Mouse (Mus musculus) layer of hippocampus, postnatal 14 days (tissue): ENCODE measurements around the gene Prkg1. TPM values are rescaled to one million over a fixed set of nuclear protein-coding genes. Genes with fewer than 3 reads are reported as not detected.

Experiments
- DNase-seq, 2 experiments: peaks; one replicate each; pipeline ENCODE4 v3.0.0; 2021 to 2022; ENCODE audit warnings: low spot score in 2 of 2, mixed read lengths in 1 of 2
- total RNA-seq, 2 experiments: library from RNA; stranded (reverse); gene quantifications; 2 replicates each; pipeline ENCODE4 v1.2.3; 2021

The Prkg1 gene
- total RNA-seq, 2 experiments from 2014 or later, result 21.9 to 23.4 TPM

DNA sequence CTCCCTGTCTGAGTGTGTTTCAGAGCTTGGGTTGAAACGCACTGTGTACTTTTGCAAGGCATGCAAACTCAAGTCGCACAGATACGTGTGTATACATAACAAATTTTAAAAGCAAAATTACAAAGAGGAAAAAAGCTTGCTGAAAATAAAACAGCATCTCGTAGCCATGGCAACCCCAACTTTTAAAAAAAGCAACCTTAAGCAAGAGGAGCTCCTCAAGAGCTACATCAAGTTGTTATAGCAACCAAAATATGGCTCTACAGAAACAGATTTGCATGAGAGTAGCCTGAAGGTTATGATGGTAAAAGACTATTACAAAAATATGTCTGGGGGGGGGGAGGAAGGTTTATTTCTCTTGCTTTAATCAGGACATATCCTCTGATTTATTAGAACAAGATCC is 584.1 kb downstream of the Prkg1 start:
- DNase-seq, result peak in 1 of 2 experiments; percentile 44

DNA sequence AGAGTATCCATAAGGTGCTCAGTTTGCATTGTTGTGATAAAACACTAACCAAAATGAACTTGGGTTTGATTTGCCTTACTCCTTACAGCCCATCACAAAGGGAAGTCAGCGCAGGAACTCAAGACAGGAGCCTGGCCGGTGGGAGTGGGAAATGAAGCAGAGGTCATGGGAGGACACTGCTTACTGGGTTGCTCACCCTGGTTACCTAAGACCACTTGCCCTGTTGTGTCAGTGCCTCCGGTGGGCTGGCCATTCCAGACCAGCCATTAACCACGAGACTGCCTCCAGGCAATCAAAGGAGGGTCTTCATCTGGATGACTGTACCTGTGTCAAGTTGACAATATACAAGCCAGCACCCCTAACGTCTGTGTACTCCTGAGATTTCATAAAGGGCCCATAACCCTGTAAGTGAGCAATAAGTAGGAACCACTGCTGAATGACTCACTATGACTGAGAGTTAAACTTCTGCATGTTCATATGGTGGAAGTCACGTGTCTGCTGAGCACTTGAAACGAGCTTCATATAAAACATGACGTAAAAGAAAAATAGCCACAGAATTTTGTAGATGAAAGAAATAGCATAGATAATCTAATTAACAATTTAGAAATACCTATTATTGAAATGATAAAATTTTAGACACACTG is 587.4 kb downstream of the Prkg1 start:
- DNase-seq, result no peak

DNA sequence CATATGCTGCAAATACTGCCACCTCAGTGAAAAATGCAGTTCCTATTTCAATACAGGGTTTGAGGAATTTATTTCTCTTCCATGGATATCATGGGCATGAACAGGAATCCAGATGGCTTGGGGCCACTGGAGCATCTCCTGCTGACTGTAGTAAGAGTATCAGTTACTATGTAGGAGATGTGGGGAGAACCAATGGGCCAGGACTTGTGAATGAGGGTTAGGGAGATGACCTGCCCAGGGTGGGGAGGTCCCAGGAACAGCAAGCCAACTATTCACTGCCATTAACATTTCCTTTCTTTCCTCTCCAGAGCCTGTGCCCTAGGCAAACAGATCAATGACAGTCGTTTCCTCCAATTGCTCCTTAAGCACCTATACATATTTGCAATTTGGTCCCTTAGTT is 593.8 kb downstream of the Prkg1 start:
- DNase-seq, result no peak

DNA sequence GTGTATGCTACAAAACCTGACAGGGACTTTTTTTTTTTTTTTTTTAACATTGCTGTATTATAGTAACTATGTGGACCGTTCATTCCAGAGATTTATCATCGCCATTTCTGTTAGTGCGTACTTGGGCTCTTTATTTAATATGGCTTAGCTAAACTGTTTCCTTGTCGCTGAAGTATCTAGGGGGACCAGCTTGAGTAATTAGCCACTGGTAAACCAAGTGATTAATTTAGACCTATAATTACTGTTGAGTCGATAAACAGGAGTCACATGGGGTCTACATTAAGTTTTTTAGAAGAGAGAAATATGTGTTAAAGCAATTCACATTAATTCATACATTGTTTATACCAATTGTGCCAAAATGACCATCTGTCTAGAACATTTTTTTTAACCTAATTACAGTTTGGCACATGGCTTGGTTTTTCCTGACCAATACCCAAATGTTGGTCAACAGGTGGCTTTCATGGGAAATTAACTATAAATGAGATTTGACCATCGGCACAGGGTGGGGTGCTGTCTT is 605.8 kb downstream of the Prkg1 start:
- DNase-seq, result no peak

DNA sequence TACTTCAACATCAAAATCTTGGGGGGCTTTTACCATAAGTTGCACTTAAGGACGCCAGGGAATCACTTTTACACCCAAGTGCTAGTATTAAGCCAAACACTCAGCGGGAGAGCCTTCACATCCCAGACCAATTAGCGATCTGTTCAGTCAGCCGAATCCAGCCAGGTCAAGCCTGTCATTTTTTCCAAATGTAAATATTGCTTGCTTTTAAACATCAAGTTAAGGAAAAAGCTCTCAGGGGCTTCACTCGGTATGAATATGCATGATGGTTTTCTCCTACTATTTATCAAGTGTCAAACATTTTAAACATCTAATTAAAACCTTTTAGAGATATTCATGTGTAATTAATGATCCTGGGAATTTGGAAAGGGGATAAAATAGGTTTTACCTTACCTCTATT is 611.4 kb downstream of the Prkg1 start:
- DNase-seq, result no peak

DNA sequence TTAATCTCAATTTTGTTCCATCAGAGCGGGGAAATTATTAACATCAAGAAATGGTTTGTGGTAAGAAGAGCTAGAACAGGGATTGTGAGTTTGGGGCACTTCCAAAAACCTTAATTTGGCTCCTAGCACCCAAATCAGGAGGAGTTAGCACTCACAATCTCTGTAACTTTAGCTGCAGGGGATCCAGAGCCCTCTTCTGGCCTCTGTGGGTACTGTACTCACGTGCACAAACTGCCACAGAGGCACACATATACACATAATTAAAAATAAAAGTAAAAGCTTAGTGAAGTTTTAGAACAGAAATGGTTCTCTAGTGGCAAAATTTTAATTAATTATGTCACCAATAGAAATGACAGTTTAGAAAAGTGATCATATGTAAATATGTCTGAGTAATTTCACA is 614.9 kb downstream of the Prkg1 start:
- no peak for DNase-seq

DNA sequence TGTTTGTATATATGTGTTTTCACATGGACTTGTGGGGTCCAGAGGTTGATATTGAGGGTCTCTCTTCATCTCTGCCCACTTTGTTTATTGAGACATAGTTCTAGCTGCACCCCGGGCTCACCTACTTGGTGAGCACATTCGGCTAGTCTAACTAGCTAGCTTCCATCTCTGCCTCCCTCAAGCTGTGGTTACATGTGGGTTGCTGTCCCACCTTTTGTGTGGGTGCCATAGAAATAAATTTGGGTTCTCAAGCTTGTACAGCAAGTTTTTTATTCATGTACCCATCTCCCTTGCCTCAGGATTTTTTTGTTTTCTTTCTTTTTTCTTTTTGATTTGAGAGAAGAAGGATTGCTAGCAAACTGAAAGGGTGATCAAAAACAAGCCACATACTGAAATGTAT is 617.4 kb downstream of the Prkg1 start:
- peak in 1 of 2 experiments; percentile 31 for DNase-seq

DNA sequence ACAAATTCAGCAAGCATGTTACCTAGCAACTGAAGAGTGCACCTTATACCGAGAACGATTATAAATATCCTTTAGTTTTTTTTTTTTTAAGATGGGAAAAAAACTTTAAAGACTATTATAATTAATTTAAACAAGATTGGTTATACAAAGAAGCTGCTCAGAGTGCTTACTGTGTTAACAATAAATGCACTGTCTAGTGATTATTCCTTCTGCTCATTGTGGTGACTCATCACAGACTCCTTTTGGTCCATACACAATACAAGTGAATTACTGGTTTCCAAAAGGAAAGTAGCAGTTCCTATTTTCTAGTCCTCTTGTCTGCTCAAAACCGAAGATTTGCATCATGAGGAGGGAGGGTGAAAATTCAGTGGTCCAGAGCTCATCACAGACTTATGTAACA is 618.7 kb downstream of the Prkg1 start:
- no peak for DNase-seq

DNA sequence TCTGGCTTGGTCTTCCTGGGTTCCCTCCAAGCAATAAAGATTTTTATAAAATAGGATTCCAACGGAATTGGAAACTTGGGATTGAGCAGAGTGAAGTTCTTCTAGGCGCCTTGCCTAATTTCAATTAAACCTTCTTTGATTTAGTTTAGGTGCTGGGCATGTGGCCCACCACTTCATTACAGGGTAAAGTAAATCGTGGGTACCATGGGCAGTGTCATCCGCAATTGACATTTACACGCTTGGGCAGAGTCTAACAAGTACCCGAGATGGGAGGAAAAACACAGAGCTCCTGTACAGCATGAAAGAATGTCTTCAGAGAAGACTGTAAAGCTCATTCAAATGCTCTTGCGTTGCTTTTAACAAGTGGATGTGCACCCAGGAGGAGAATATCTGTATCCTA is 622.9 kb downstream of the Prkg1 start:
- no peak for DNase-seq

DNA sequence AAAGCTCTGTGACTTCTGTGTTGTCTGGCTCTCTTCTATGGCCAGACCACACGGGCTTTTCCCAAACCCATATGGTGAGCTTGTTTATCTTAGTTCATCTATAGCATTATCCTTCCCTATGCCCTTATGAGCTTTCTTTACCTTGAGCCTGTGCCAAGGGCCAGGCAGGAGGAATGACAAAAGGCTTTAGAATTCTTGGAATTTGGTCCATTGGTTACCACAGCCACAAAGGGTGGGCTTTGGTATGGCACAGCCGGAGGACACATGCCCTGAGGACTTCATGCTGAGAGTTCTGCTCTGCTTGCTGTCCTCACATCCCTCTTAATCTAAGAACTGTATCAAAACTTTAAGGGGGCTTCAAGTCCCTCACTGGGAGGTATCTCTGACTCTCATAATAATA is 628.5 kb downstream of the Prkg1 start:
- DNase-seq, result no peak

DNA sequence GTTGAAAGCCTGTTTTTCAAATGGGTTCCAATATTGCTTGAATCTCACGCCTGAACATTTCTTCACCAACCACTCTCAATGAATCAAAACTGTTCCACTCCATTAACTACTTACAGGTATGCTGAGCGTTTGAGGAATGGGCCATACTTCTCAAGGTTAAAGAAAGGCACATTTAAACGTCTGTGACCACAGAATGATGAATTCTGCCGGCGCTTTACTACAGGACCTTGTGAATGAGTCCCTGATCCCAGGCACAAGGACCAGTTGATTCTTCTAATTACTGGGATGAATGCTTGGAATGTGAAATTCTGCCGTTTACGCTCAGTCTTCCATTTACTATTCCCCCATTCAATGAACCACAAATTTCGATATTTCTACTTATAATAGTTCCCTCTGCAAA is 632.2 kb downstream of the Prkg1 start:
- no peak for DNase-seq

DNA sequence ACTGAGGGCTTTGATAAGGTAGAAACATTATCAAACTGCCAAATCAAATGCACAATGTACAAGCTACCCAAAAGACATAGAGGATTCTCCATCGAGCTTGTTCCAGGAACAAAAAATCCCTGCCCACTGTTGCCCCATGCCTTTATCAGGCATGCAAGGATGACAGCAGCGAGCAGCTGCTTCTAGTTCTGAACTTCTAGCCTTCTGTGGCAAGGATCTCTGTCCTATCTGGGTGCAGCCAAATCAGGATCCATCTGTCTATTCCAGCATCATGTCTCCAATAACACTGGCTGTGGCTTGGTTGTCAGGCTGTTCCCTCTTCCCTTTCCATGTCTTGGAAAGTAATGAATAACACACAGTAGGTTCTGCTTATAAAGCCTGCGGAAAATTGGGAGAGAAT is 640.2 kb downstream of the Prkg1 start:
- peak in 1 of 2 experiments; percentile 49 for DNase-seq

DNA sequence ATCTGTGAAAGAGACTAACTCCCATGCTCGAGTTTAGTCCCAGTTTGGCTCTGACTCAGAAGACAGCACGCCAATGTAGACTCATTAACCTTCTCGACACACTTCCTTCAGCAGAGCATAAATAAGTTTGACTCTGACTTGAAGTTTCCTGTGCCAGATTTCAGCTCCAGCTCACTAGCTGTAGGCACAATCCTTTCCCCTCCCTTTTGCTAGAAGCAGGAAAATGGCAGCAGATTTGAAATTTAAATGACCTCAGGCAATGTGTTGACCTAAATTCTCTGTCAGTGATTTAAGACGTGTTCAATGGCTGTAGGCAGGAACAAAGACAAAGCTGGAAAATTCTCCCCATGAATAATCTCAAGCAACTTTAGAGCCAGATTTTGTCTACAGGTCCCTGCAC is 650.1 kb downstream of the Prkg1 start:
- DNase-seq, result peak in 1 of 2 experiments; percentile 31

DNA sequence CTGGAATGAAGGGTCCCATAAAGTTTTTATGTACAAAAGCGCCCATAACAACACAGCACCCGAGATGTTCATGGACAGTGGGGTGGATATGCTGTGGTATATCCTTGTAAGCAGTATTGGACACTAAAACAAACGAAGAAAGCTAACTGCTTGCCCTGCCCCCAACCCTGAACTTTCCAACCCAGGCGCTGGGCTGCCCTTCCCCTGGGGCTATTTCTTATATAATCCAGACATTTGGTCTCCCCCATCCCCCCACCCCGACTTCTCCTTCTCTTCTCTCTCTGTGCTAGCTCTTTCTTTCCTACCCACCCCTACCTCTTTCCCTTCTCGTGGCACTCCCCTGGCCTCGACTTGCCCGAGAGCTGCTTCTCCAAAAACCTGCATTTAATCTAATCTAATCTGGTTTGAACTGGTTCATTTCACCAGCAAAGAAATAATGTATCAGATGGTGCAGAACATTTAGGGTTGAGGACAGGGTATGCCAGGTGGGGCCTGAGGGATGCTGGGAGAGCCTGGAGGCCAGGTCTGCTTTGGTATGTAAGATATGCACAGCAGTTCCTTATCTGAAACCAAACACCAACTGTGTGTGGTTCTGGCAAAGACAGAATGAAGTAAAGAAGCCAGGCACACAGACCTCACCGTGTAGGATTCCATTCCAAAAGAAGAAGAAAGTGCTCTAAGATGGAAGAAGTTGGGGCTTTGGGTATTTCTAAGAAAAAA is 657.8 kb downstream of the Prkg1 start:
- no peak for DNase-seq

DNA sequence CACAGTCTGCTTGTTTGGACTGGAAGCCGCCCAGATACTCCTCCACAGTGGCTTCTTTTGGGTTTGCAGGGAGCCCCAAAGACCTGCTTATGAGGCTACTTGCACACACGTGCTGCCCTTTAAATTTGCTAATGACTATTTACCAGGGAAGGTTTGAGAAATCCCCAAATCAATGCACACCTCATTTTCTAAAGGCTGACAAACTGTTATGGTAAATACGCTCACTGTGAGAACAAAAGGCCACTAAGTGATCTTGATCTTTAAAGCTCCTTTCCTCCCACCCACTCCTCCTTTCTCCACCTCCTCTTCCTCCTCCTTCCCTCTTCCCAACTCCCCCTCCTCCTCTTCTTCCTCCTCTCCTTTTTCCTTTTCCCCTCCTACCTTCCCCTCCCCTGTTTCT is 658.8 kb downstream of the Prkg1 start:
- DNase-seq, result no peak

DNA sequence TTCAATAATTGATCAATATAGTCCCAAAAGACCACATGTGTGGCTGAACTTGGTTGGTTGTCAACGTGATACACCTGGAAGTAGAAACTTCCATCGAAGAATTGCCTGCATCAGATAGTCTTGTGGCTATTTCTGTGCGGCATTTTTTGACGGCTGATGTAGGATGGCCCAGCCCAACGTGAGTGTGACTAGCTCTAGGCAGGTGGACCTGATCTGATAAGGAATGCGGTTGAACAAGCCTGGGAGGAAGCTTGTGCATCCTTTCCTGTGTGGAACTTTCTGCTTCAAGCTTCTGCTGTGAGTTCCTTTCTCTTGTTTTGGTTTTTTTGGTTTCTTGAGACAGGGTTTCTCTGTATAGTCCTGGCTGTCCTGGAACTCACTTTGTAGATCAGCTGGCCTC is 660.1 kb downstream of the Prkg1 start:
- no peak for DNase-seq

DNA sequence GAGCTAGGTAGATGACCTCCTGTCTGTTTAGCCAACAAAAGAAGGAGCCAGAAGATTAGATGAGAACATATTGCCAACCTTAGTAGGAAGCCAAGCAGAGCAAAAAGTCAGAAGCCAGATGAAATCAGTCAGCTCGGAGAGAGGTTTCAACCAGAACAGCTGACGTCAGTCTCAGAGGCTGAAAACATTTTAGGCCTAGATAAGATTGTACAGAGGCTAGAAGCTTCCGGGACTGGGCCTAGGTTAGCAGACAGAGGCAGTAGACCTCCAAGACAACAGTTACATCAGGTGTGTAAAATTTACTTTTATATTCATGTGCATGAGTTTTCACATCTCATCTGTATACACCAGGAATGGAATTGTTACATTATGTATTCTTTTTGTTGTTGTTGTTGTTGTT is 665.5 kb downstream of the Prkg1 start:
- DNase-seq, result no peak

DNA sequence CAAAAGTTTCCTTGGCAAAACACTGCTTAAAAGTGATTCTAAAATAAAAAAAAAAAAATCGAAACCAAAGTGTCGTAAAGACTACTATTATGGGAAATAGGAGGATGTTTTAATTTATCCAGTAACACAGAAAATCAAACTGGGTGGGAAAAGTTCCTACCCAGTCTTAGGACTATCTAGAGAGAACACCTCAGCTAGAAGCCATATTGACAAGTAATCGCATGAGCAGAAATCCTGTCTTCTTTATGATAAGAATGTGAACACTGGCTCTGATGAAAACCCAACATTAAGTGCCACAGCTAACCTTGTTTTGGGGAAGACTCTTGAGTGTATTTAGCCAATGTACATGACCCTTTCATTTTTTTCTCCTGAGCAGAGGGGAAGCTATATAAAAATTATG is 667.0 kb downstream of the Prkg1 start:
- no peak for DNase-seq

DNA sequence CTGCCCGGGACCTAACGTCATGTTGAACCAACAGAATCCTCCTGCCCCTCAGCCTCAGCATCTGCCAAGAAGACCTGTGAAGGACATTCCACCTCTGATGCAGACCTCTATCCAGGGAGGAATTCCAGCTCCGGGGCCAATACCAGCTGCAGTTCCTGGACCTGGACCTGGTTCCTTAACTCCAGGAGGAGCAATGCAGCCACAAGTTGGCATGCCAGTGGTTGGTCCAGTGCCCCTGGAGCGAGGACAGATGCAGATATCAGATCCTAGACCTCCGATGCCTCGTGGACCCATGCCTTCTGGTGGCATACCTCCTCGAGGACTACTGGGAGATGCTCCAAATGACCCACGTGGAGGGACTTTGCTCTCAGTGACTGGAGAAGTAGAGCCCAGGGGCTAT is 681.1 kb downstream of the Prkg1 start:
- DNase-seq, result no peak

DNA sequence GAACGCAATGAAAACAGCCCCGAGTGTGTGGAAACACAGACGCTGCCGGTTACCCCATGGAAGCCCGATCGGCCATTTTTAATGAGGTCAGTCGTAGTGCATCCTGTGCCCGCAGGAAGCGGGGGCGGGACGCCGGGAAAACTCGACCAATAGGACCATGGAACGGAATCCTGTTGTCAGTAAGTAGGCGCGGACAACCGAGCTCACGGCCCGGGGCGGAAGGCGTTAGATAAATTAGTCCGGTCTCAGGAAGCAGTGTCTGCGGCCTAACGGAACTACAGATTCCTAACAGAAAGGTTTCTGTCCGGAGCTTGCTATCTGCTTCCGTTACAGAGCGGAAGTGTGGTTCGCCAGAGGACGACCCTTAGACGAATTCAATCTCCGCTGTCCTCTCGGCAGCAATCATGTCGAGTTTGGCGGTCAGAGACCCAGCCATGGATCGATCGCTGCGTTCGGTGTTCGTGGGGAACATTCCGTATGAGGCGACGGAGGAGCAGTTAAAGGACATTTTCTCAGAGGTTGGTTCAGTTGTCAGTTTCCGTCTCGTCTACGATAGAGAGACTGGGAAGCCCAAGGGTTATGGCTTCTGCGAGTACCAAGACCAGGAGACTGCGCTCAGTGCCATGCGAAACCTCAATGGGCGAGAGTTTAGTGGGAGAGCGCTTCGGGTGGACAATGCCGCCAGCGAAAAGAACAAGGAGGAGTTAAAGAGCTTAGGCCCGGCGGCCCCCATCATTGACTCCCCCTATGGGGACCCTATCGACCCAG is 682.0 kb downstream of the Prkg1 start, which contains the start of gene Cstf2t:
TSS of gene Cstf2t (plus strand) at position 176 of the 768 bp plus-strand sequence.
- DNase-seq, result peak; percentile 99 to 100

DNA sequence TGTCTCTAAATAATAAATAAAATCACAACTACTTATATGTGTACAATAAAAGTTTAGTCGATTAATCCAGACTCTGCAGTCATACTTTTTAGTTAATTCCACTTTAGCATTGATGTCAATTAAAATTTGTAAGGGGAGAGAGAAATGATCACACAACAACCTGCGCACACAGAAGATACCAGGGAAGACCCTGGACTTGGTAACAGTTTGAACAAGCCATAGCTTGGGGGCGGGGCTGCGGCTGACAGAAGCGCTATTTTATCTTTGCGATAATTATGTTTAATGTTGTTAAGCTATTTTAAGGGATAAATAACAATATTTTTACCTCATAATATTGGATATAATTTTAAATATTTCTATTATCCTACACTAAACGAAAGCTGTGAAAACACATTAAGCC is 682.6 kb downstream of the Prkg1 start:
- DNase-seq, result no peak

DNA sequence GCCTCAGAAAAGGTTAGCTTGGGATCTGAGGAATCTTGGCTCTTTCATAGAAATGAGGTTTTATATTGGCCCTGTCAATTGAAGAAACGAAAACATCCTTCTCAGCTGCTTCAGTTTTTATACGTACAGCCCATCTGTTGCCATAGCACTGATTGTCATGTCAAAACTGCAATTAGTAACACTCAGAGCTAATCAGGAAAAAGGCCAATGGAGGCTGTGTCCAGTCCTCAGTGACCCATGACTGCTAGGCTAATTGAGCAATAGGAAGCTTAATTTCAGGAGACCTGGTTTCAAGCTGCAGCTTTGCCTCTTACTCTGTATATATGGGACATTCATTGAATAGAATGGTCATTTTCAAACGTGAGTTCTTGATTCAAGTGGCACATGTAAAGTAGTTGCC is 686.6 kb downstream of the Prkg1 start:
- no peak for DNase-seq
